Mouse (Mus musculus) megakaryocyte-erythroid progenitor cell, adult 5-6 weeks (primary cell): ENCODE data around the gene Zbtb18. TPM values are rescaled to one million over a fixed set of nuclear protein-coding genes. Genes with fewer than 3 reads are reported as not detected.
"Not testable (repeated sequence)": the region's sequence is repeated elsewhere in the genome, so short reads cannot be mapped to it uniquely, and the experiment has no call there.

Source experiments
- ATAC-seq: replicated peaks from 2 replicates; pipeline ENCODE4 v1.8.0; 2016; ENCODE audit warnings: mild to moderate bottlenecking, inconsistent platforms; ENCODE audit not compliant: severe bottlenecking, poor library complexity, low FRiP score, low TSS enrichment
- total RNA-seq, 2 experiments: library from RNA; stranded (forward) in 1 of 2; stranded (reverse) in 1 of 2; fragments of 200-1000, 215-1000 nt in 1 of 2; fragments of >200 nt in 1 of 2; fragmentation: Nextera tagmentation in 1 of 2; gene quantifications; 2 replicates each; pipeline ENCODE4 v1.2.3; 2014 to 2017

Zbtb18 gene
- total RNA-seq, 2 experiments from 2014 or later, result 20.8 to 21.3 TPM

- no peak for ATAC-seq
Observed at GRCm38 (mm10) chr1:177445461-177446130, 3.4 kb downstream of the Zbtb18 start.

DNA sequence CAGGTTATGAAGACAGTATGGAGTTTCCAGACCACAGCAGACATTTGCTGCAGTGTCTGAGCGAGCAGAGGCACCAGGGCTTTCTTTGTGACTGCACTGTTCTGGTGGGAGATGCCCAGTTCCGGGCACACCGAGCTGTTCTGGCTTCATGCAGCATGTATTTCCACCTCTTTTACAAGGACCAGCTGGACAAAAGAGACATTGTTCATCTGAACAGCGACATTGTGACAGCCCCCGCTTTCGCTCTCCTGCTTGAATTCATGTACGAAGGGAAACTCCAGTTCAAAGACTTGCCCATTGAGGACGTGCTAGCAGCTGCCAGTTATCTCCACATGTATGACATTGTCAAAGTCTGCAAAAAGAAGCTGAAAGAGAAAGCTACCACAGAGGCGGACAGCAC, 4.9 kb downstream of the Zbtb18 start:
- ATAC-seq, result no peak

- ATAC-seq, result no peak
Observed at GRCm38 (mm10) chr1:177447541-177448111, 5.5 kb downstream of the Zbtb18 start.

GRCm38 (mm10) chr1:177448121-177448561, 6.0 kb downstream of the Zbtb18 start:
- ATAC-seq, result no peak

GRCm38 (mm10) chr1:177448921-177449320, 6.8 kb downstream of the Zbtb18 start:
- no peak for ATAC-seq

- ATAC-seq, result not testable (repeated sequence)
Observed at GRCm38 (mm10) chr1:177449857-177450256, 7.7 kb downstream of the Zbtb18 start.

DNA sequence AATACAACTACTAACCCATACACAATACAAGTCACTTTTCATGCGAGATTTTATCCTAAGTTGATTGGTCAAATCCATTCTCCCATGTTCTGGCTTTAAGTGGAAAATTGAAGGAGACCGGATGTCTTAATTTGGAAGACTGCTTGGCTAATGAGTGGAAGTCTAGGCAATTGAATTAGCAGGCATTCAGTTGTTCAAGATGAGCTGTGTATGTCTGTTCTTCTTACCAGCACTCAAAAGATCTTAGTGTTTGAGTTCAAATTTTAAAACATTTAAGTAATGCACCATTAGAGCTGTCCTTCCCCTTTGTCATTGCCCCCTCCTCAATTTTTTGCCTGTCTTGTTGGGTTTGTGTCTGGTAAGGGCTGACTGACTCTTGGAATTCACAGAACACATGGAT, 8.9 kb downstream of the Zbtb18 start:
- ATAC-seq, result no peak

DNA sequence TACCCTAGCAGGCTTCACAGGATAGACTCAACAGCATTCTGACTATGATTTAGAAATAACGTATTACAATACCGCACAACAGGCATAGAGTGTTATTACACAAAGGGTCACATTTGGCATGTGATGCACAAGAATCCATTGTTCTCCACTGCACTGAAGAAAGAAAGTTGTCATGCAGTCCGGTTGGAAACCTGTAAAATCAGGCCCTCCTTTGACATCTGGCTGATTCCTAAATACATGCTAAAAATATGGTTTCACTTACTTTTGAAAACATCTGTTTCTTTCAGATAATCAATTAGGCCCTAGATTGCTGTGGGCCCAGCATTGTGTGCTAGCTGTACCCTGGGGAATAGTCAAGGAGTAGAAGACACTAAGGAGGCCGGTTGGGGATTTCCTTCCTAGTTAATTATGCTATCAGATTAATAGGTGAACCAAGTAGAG, 9.9 kb downstream of the Zbtb18 start:
- no peak for ATAC-seq

DNA sequence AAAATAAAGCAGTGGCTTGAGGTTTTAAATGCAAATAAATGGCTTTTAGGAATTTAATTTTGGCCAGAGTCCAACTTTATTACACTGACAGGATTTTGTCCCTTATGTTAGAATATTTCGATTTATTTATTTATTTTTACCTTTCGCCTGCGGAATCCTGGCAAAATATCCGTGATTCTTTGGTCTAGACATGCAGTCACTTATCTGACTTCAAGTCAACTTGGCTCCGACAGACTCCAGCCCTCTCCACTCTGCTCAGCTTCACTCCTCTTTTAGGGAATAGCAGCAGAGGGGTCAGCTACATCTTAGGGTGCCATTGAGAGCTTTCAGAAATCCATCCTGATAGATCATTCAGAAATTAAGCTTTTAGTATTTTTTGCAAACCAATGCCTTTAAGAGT, 10.8 kb downstream of the Zbtb18 start:
- no peak for ATAC-seq

DNA sequence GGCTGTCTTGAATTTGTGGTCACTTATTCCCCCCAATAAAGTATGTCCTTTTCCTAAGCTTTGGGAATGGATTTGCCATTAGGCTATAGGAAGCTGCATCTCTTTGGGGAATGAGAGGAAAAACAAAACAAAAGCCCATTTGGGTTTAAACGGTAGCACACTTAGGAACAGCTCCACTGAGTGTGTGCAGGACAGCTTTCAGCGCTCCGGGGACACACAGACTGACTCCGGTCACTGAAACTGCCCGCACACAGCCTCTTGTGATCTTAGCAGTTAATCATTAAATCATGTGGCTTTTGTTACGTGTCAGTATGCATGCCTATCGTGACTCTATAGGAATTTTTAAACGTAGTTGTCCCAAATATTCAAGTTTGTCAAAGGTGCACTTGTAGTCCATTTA, 11.7 kb downstream of the Zbtb18 start:
- ATAC-seq, result no peak

DNA sequence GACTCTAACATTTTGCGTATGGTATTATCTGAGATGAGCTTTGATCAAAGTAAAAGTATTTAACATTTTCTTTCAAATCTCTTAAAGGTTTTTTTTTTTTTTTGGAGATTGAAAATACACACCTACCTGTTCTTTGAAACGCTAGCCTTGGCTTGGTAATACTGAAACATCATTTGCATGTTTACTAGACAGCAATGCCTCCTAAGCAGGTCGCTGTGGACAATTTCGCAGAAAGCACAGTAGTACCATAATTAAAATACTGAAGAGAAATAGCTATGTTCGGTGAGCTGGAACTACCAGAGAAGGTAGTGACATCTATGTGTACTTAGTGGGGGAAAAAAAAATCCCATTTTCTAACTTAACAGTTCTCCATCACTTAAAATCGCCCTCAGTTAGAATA, 12.3 kb downstream of the Zbtb18 start:
- ATAC-seq, result no peak

- no peak for ATAC-seq
Observed at GRCm38 (mm10) chr1:177455466-177455865, 13.3 kb downstream of the Zbtb18 start.

- no peak for ATAC-seq
Observed at GRCm38 (mm10) chr1:177456208-177456607, 14.1 kb downstream of the Zbtb18 start.

DNA sequence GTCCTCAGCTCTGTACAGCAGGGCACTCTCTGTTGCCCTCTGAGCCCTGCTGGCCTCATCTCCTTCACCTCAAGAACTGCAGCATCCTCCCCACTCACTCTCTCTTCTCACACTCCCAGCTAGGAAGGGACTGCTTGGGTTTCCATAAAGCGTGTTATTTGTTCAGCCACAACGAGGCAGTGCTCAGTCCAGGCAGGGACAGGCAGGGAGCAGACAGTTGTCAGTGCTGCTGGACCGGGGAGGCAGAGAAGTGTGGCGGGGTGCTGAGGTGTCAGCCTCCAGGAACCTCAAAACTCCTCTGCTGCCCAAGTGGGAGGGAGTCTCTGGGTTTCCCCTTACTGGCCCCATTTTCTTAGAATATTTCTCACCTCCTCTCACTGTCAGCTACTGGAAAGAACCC, 14.6 kb downstream of the Zbtb18 start:
- ATAC-seq, result peak; percentile 41; the same call in 1 of the 2 replicates

DNA sequence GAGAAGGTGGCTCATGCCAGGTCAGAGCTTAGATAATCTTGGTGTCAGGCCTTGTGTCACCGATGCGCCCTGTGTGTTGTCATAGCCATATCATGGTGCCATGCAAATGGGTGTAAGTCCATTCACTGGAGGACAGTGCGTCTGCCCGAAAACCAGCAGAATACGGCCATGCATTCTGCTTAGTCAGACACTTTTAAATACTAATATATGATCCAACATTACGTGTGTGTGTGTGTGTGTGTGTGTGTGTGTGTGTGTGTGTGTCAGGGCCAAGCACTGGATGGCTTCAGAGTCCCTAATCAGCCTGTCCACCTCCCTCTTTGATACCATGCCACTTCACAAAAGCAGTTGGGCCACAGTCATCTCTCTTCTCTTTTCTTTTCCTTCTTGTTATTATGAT, 15.8 kb downstream of the Zbtb18 start:
- no peak for ATAC-seq

DNA sequence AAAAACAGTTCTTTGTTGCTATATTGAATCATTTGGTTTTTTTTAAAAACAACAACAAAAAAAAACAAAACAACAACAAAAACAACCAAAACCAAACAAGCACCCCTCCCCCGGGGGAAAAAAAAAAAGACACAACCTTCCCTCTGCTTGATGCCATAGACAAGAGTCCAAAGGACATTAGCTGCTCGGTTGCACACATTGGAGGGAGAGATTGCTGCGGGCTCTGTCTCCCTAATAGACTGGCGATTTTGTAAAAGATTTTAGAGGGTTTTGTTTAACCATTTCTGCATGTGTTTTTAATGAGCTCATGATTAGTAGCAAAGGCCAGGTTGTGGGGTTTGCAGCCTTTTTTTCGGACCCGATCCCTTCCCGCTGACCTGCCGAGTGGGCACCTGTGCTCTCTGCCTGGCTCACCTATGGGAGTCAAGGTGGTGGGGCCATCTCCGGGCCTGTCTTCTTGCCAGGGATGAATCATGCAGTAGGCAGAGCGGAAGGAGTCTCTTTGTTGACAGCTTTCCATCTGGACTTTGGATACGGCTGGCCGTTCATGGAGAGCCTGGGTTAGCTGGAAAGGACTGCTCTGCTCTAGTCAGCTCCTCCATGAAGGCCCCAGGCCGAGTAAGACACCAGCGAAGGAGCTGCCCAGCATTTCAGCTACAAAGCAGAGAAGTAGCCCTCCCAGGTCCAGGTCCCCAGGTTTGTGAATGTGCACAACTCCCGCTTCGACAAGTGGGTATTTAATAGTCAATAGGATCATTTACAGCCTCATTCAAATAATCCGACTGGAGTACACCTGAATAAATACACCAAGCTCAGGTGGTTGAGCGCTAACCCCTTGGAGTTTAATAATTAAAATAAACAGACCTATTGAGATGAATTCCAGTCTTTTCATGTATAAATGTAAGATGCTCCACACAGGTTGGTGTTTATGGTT, 16.6 kb downstream of the Zbtb18 start:
- no peak for ATAC-seq

DNA sequence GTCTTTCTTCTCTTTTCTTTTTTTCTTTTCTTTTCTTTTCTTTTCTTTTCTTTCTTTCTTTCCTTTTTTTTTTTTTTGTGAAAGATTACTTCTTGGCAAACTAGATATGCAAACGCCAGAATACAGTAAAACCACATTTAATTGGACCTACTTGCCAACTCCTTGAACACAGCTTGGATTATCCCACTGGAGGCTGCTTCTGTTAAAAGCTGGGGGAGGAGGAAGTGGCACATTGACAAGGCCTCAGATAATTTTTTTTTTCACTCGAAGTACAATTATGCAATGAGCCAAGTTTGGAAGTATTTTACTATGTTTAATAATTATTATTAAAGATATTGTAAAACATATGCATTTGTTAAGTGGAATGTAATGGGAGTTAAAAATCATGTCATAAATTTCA, 17.4 kb downstream of the Zbtb18 start:
- ATAC-seq, result no peak

- peak; percentile 51; the same call in 1 of the 2 replicates for ATAC-seq
Observed at GRCm38 (mm10) chr1:177467150-177467549, 25.0 kb downstream of the Zbtb18 start.

DNA sequence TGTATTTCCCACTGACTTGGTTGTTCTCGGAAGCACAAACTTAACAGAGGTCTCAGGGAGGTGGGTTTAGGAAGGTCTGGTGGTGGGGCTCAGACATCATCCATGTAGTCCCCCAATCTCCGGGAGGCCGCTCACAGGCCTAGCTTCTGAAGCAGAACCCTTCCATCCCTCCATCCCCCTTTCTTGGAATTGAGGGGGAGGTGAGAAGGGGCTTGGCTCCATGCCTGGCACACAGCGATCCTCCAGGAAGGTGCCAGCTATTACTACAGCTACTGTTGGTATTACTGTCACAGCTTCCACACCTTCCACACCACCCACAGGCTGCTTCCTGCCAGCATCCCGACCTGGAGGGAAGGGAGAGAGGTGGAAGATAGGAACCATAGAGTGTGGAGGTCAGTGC, 26.3 kb downstream of the Zbtb18 start:
- no peak for ATAC-seq

- ATAC-seq, result no peak
Observed at GRCm38 (mm10) chr1:177470091-177470490, 27.9 kb downstream of the Zbtb18 start.
